Mouse (Mus musculus) thymus, adult 2 months (tissue): ENCODE measurements around the gene Usp45.

ENCODE experiments used
- CTCF ChIP-seq: fragments of 200-500 bp; IDR thresholded peaks from 2 replicates; pipeline ENCODE4 v1.5.1; 2012; ENCODE audit warnings: mild to moderate bottlenecking, control low read depth, low read length, moderate library complexity, borderline replicate concordance; ENCODE audit not compliant: control insufficient read depth, poor library complexity, insufficient read depth; ENCODE audit errors: extremely low read depth
- POLR2A ChIP-seq: fragments of 200-500 bp; IDR thresholded peaks from 2 replicates; pipeline ENCODE4 v1.6.1; 2012; ENCODE audit warnings: mild to moderate bottlenecking, low read length, control low read depth, moderate library complexity; ENCODE audit not compliant: control insufficient read depth, poor library complexity, insufficient read depth; ENCODE audit errors: extremely low read depth

DNA sequence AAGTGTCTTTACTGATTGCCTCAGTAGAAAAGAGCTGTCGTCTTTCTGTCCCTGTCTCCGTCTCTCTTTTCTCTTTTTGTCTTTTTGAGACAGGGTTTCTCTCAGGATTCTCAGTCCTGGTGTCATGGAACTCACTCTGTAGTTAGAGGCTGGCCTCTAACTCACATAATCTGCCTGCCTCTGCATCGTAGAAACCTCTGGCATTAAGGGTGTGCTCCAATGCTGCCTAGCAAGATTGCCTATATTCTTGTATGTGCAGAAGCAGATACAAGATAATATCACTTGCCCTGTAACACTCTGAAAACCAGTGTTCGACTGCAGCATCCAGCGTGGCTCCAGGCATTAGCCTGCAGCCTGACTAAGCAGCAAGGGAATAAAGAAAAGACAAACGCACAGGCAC is 21.9 kb downstream of the Usp45 start:
- no peak for TF ChIP-seq POLR2A
- no peak for TF ChIP-seq CTCF
